Mouse (Mus musculus) C2C12 (cell line): Measurements from ENCODE around the gene Pigw. TPM values are rescaled to one million over a fixed set of nuclear protein-coding genes. Genes with fewer than 3 reads are reported as not detected.

ENCODE experiments used
- H3K27me3 ChIP-seq: one replicate; pipeline ENCODE4 v1.6.1; 2011; ENCODE audit not compliant: control insufficient read depth, insufficient read depth, insufficient read length
- H3K36me3 ChIP-seq: one replicate; pipeline ENCODE4 v1.6.1; 2011; ENCODE audit not compliant: control insufficient read depth, insufficient read depth
- H3K4me3 ChIP-seq: one replicate; pipeline ENCODE4 v1.5.1; 2011; ENCODE audit warnings: mild to moderate bottlenecking, control low read depth; ENCODE audit not compliant: poor library complexity, insufficient read depth, severe bottlenecking
- H3K79me2 ChIP-seq: one replicate; pipeline ENCODE4 v1.6.1; 2011; ENCODE audit not compliant: control insufficient read depth, insufficient read depth
- H3K79me3 ChIP-seq: one replicate; pipeline ENCODE4 v1.6.1; 2011; ENCODE audit warnings: low read depth, control low read depth
- H3ac ChIP-seq: one replicate; pipeline ENCODE3; 2011; ENCODE audit warnings: low read depth; ENCODE audit not compliant: control insufficient read depth, insufficient read length
- CEBPB ChIP-seq: IDR thresholded peaks from one replicate; pipeline ENCODE4 v1.6.1; 2011; ENCODE audit warnings: low read depth, mild to moderate bottlenecking, control low read depth, moderate library complexity
- CTCF ChIP-seq: IDR thresholded peaks from one replicate; pipeline ENCODE4 v1.5.1; 2011; ENCODE audit not compliant: control insufficient read depth, insufficient read depth, insufficient read length
- FOSL1 ChIP-seq: IDR thresholded peaks from one replicate; pipeline ENCODE4 v1.8.0; 2011; ENCODE audit warnings: mild to moderate bottlenecking, low read length; ENCODE audit not compliant: poor library complexity, insufficient read depth, severe bottlenecking
- MAX ChIP-seq: IDR thresholded peaks from one replicate; pipeline ENCODE4 v1.6.1; 2011; ENCODE audit warnings: mild to moderate bottlenecking, control low read depth
- MYOD1 ChIP-seq: IDR thresholded peaks from one replicate; pipeline ENCODE4 v1.6.1; 2011; ENCODE audit warnings: low read depth; ENCODE audit not compliant: control insufficient read depth, insufficient read length
- MYOG ChIP-seq: IDR thresholded peaks from one replicate; pipeline ENCODE4 v1.6.1; 2011; ENCODE audit not compliant: control insufficient read depth, insufficient read length; ENCODE audit errors: extremely low read depth
- USF1 ChIP-seq: IDR thresholded peaks from one replicate; pipeline ENCODE4 v1.6.1; 2011; ENCODE audit warnings: low read depth, mild to moderate bottlenecking, control low read depth, moderate library complexity
- polyA plus RNA-seq: library from polyadenylated mRNA; unstranded; fragments of >200 nt; fragmentation: generic; extraction: Trizol; gene quantifications from one replicate; pipeline ENCODE4 v1.2.1, GENCODE M21; 2012; ENCODE audit warnings: missing spikeins

Gene Pigw
- polyA plus RNA-seq, 1 experiment = 3.9 TPM

DNA sequence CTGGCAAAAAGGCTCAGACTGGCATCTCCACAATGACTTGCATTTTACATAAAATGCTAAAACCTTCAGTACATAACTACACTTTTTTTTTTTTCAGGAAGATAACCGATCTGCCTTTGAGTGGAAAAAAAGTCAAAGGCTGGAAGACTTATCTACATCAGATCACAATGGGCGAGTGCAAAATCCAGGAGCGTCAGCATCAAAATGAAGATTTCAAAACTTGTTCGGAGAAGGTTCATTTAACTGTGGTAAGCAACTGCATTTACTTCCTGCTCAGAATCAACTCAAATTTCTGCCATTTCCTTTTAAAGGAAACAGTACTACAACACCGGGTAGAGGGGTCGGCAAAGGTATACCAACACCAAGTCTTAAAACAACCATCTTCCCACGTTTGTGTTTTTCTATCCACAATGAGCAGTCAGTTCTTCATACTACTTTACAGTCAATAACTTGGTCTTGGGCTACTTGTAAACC, 11.3 kb downstream of the Pigw start:
- Histone ChIP-seq H3K36me3 (peaks cover 55% of the 10 kb centered on the region), H3K27me3 (no peaks in the 10 kb centered on the region), H3K79me2 (peaks cover 87% of the 10 kb centered on the region), H3ac (peak overlapping the region; percentile 74), H3K4me3 (peak overlapping the region; percentile 96), H3K79me3 (peaks cover 73% of the 10 kb centered on the region)
- TF ChIP-seq FOSL1 (no peak), USF1 (no peak), MYOG (no peak), CEBPB (no peak), MYOD1 (no peak), CTCF (no peak), MAX (no peak)

GRCm38 (mm10) chr11:84867586-84867985, 12.5 kb downstream of the Pigw start:
- no peaks in the 10 kb centered on the region for H3K27me3 ChIP-seq
- H3K79me2 ChIP-seq = peaks cover 92% of the 10 kb centered on the region
- peaks cover 85% of the 10 kb centered on the region for H3K79me3 ChIP-seq
- H3K36me3 ChIP-seq = peaks cover 67% of the 10 kb centered on the region
- no peak overlapping the region for H3ac ChIP-seq
- H3K4me3 ChIP-seq = no peak overlapping the region
- TF ChIP-seq CTCF (no peak), MYOG (no peak), CEBPB (no peak), MYOD1 (no peak), USF1 (no peak), FOSL1 (no peak), MAX (no peak)

- no peak for TF ChIP-seq CTCF
- no peak for TF ChIP-seq MAX
- no peak for TF ChIP-seq MYOG
- no peak for TF ChIP-seq FOSL1
- no peak for TF ChIP-seq USF1
- no peak for TF ChIP-seq MYOD1
- TF ChIP-seq CEBPB = no peak
- H3K36me3 ChIP-seq = peaks cover 89% of the 10 kb centered on the region
Observed at GRCm38 (mm10) chr11:84865268-84865667, 14.8 kb downstream of the Pigw start.

DNA sequence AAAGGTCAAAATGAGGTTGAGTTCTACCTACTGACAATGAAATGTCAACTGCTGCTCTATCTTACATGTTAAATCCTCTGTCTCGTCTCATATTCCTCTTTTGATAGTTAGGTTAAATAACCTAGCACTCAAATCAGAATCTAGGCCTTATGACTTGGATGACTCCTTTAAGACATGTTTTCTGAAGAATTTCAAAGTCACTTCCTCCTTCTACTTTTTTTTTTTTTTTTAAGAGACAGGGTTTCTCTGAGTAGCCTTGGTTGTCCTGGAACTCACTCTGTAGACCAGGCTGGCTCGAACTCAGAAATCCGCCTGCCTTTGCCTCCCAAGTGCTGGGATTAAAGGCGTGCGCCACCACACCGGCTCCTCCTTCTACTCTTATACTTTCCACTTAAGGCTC, 24.8 kb downstream of the Pigw start:
- TF ChIP-seq CTCF (no peak), MYOG (no peak), USF1 (no peak), MAX (no peak), FOSL1 (no peak), CEBPB (no peak), MYOD1 (no peak)
- Histone ChIP-seq H3K79me2 (peaks cover 32% of the 10 kb centered on the region), H3K27me3 (no peaks in the 10 kb centered on the region), H3ac (no peak overlapping the region), H3K79me3 (peaks cover 7% of the 10 kb centered on the region), H3K4me3 (no peak overlapping the region), H3K36me3 (peaks cover 94% of the 10 kb centered on the region)

More at GRCm38 (mm10) chr11:84865268-84865667, 14.8 kb downstream of the Pigw start:
- H3ac ChIP-seq = no peak overlapping the region
- peaks cover 96% of the 10 kb centered on the region for H3K79me2 ChIP-seq
- no peaks in the 10 kb centered on the region for H3K27me3 ChIP-seq
- no peak overlapping the region for H3K4me3 ChIP-seq
- H3K79me3 ChIP-seq = peaks cover 86% of the 10 kb centered on the region

- Histone ChIP-seq H3K4me3 (no peak overlapping the region), H3K79me2 (peaks cover 15% of the 10 kb centered on the region), H3K79me3 (peaks cover 2% of the 10 kb centered on the region), H3K36me3 (peaks cover 85% of the 10 kb centered on the region), H3K27me3 (no peaks in the 10 kb centered on the region), H3ac (no peak overlapping the region)
- TF ChIP-seq MAX = no peak
- no peak for TF ChIP-seq FOSL1
- no peak for TF ChIP-seq CEBPB
- no peak for TF ChIP-seq MYOD1
- TF ChIP-seq USF1 = no peak
- no peak for TF ChIP-seq MYOG
- TF ChIP-seq CTCF = no peak
Observed at GRCm38 (mm10) chr11:84847475-84848090, 32.5 kb downstream of the Pigw start.
